Mouse (Mus musculus) embryonic fibroblast, embryonic 13.5 days (primary cell): ENCODE data around the gene Slc39a11.

Experiments used
- CTCF ChIP-seq: IDR thresholded peaks from 2 replicates; pipeline ENCODE4 v1.5.1; 2011; ENCODE audit warnings: mild to moderate bottlenecking, control low read depth, low read length, moderate library complexity, borderline replicate concordance; ENCODE audit not compliant: insufficient read depth
- POLR2A ChIP-seq: IDR thresholded peaks from 2 replicates; pipeline ENCODE4 v1.6.1; 2011; ENCODE audit warnings: low read depth, mild to moderate bottlenecking, control low read depth, low read length, moderate library complexity

DNA sequence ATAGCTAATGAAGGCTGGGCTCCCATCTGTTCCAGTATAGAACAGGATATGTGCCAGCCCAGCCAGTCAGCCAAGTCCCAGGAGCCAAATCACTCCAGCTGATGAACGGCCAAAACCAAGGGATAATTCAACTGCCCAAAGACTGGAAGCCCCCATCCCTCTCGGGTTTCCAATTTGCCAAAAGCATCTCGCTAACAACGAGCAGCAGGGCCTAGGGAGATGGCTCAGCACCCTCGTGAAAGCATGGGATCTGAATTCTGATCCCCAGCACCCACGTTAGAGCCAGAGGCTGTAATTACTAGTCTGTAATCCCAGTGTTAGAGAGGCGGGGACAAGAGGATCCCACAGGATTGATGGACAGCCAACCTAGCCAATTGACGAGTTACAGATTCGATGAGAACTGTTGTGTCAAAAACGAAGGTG is 15.2 kb downstream of the Slc39a11 start:
- TF ChIP-seq CTCF (no peak), POLR2A (no peak)
